Mouse (Mus musculus) left cerebral cortex, postnatal 4 days (tissue): ENCODE data around the gene Cers6. TPM values are rescaled to one million over a fixed set of nuclear protein-coding genes. Genes with fewer than 3 reads are reported as not detected.

Experiments used
- DNase-seq: peaks from one replicate; pipeline ENCODE4 v3.0.0-alpha.2; 2022
- intact Hi-C: fragments of 180-260 bp; cut with DNase I; formaldehyde crosslinking; loops from one replicate; pipeline ENCODE4 v1.15.1; 2025
- total RNA-seq, 2 experiments: library from RNA; stranded (reverse); gene quantifications; 2 replicates each; pipeline ENCODE4 v1.2.3; 2021

Cers6 gene
- total RNA-seq, 2 experiments from 2014 or later = 78.1 to 87.2 TPM

- no peak for DNase-seq
- intact Hi-C loops = no loop called here
Observed at GRCm38 (mm10) chr2:69137406-69138084, 276.3 kb downstream of the Cers6 start.

GRCm38 (mm10) chr2:69138759-69139158 lies 277.5 kb downstream of the Cers6 start:
- DNase-seq = peak; percentile 24
- intact Hi-C loops = no loop called here

GRCm38 (mm10) chr2:69140215-69140614 lies 279.0 kb downstream of the Cers6 start:
- DNase-seq = no peak

GRCm38 (mm10) chr2:69140816-69141215 lies 279.6 kb downstream of the Cers6 start:
- DNase-seq = no peak
- intact Hi-C loops = no loop called here

More at GRCm38 (mm10) chr2:69140215-69140614, 279.0 kb downstream of the Cers6 start:
- intact Hi-C loops = no loop called here

GRCm38 (mm10) chr2:69148691-69149090 lies 287.4 kb downstream of the Cers6 start:
- intact Hi-C loops = no loop called here
- DNase-seq = no peak

- no peak for DNase-seq
- intact Hi-C loops = no loop called here
Observed at GRCm38 (mm10) chr2:69149154-69149553, 287.9 kb downstream of the Cers6 start.

- intact Hi-C loops = no loop called here
- DNase-seq = no peak
Observed at GRCm38 (mm10) chr2:69150841-69151240, 289.6 kb downstream of the Cers6 start.

GRCm38 (mm10) chr2:69155861-69156260 lies 294.6 kb downstream of the Cers6 start:
- intact Hi-C loops = no loop called here
- no peak for DNase-seq

- intact Hi-C loops = no loop called here
- DNase-seq = no peak
Observed at GRCm38 (mm10) chr2:69156283-69156682, 295.0 kb downstream of the Cers6 start.

- intact Hi-C loops = no loop called here
- DNase-seq = no peak
Observed at GRCm38 (mm10) chr2:69158907-69159306, 297.7 kb downstream of the Cers6 start.

Other genes with a start within 250 kb of the Cers6 start
- not detected for gene 4932414N04Rik, start 205.0 kb upstream of the Cers6 start, total RNA-seq